Mouse (Mus musculus) macrophage (primary cell): ENCODE results near the gene Arhgef7. TPM values are rescaled to one million over a fixed set of nuclear protein-coding genes. Genes with fewer than 3 reads are reported as not detected.

Experiments
- H3K27ac ChIP-seq: fragments of 350-480 bp; formaldehyde crosslinking; 2 replicates; pipeline ENCODE4 v1.9.0; 2021
- H3K36me3 ChIP-seq: fragments of 350-480 bp; formaldehyde crosslinking; 2 replicates; pipeline ENCODE4 v1.9.0; 2021; ENCODE audit errors: inconsistent target
- H3K4me3 ChIP-seq: fragments of 350-480 bp; formaldehyde crosslinking; 2 replicates; pipeline ENCODE4 v1.9.0; 2021; ENCODE audit errors: inconsistent target
- H3K79me2 ChIP-seq: fragments of 350-480 bp; formaldehyde crosslinking; 2 replicates; pipeline ENCODE4 v1.9.0; 2021; ENCODE audit errors: inconsistent target
- WGBS: methylation state at CpG from one replicate; pipeline ENCODE4 v1.1.7; 2026; ENCODE audit warnings: inconsistent platforms; ENCODE audit not compliant: missing documents; 5-methylcytosine and 5-hydroxymethylcytosine counted together
- polyA plus RNA-seq: library from polyadenylated mRNA; stranded (reverse); fragments of 250-400 nt; gene quantifications from 3 replicates; pipeline ENCODE4 v1.2.4, GENCODE M21; 2018; ENCODE audit warnings: inconsistent platforms

Arhgef7 gene
- polyA plus RNA-seq, 1 experiment from 2014 or later, result 50.2 TPM

DNA sequence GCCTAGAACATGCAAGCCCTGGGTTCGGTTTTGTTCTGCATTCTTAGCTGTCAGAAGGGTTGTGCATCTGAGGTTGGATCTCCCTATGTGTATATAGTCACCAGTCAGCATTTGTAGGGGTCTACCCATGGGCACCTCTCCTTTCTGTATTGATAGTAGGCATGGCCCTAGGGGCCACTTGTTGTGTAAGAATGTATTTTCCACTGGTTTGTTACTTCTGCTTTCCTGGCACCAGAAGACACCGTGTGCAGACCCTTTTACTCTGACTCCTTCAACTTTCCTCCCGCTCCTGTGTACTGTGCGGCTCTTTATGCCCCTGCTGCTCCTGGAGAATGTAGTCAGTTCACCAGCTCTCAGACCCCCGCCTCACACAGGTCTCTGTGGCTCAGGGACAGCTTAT is 80.5 kb downstream of the Arhgef7 start:
- no peak overlapping the region for H3K4me3 ChIP-seq
- WGBS, result 81% methylated on average over 5 of the region's 5 CpGs
- H3K79me2 ChIP-seq, result peaks cover 5% of the 10 kb centered on the region; the same call in 1 of the 2 replicates
- H3K27ac ChIP-seq, result no peak overlapping the region
- peaks cover 91% of the 10 kb centered on the region for H3K36me3 ChIP-seq

- WGBS, result 98% methylated on average over 5 of the region's 5 CpGs
- no peaks in the 10 kb centered on the region for H3K79me2 ChIP-seq
- H3K4me3 ChIP-seq, result no peak overlapping the region
- H3K36me3 ChIP-seq, result peaks cover 91% of the 10 kb centered on the region
- H3K27ac ChIP-seq, result no peak overlapping the region
Measured at GRCm38 (mm10) chr8:11810426-11810825, 82.9 kb downstream of the Arhgef7 start.

DNA sequence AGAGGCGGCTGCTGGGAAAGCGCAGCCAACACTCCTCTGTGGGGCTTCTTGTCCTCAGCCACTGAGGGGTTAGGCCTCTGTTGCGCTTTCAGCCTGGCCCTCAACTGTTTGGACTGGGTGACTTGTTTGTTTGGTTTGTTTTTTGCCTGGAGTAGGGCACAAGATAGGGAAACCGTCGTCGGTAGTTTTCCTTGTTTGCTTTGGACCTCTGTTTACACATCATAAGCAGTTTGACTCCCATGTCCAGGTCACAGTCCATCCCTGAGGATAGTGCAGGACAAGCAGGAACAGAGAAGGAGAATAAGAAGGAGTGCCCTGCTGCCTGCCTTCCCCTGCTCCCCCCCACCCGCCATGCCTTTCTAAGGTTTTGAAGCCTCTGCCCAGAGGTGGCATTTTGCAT is 86.3 kb downstream of the Arhgef7 start:
- 98% methylated on average over 6 of the region's 7 CpGs for WGBS

GRCm38 (mm10) chr8:11815206-11815605 is 87.7 kb downstream of the Arhgef7 start:
- 92% methylated on average over 7 of the region's 7 CpGs for WGBS
- Histone ChIP-seq H3K27ac (no peak overlapping the region), H3K79me2 (no peaks in the 10 kb centered on the region), H3K36me3 (peaks cover 93% of the 10 kb centered on the region), H3K4me3 (no peak overlapping the region)

More for the DNA sequence above, 86.3 kb downstream of the Arhgef7 start:
- H3K27ac ChIP-seq, result no peak overlapping the region
- H3K4me3 ChIP-seq, result no peak overlapping the region
- H3K79me2 ChIP-seq, result no peaks in the 10 kb centered on the region
- peaks cover 95% of the 10 kb centered on the region for H3K36me3 ChIP-seq

DNA sequence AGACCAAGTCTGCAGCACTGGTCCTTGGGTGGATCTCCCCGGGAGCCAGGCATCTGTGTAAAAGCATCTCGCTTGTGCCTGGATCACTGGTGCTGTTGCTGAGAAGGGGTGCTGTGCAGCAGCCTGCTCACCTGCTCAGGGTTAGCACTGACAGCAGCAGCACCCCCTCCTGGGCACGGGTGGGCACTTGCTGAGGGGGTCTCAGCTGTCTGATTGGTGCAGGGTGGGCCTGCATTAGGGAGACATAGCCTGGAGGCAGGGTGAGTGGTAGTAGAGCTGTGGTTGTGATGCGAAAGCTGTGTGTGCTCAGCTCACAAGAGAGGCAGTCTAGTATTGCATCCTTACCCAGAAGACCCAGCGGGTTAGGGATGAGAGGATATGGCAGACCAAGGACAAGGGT is 92.6 kb downstream of the Arhgef7 start:
- H3K27ac ChIP-seq, result no peak overlapping the region
- H3K36me3 ChIP-seq, result peaks cover 96% of the 10 kb centered on the region
- no peak overlapping the region for H3K4me3 ChIP-seq
- WGBS, result 93% methylated on average over 5 of the region's 5 CpGs
- H3K79me2 ChIP-seq, result no peaks in the 10 kb centered on the region

DNA sequence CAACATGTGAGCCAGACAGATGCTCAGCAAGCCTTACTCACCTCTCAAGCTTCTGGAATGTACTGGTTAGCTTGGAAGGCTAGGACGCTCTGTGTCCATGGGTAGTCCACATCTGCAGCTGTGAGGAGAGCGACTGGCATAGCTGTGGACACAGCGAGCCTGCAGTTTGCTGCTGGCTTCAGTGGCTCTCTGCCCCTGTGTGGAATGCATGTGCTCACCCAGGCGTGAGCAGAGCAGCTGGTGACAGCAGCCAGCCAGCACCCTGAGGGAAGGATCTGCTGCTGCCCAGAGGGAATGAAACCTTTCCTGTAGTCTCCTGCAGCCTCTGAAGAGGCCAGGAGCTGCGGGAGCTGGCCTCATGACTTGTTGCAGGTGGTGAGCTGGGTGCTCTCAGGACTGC is 93.0 kb downstream of the Arhgef7 start:
- peaks cover 96% of the 10 kb centered on the region for H3K36me3 ChIP-seq
- 95% methylated on average over 5 of the region's 5 CpGs for WGBS
- no peak overlapping the region for H3K4me3 ChIP-seq
- H3K27ac ChIP-seq, result no peak overlapping the region
- H3K79me2 ChIP-seq, result no peaks in the 10 kb centered on the region

- Histone ChIP-seq H3K4me3 (no peak overlapping the region), H3K79me2 (no peaks in the 10 kb centered on the region), H3K27ac (no peak overlapping the region), H3K36me3 (peaks cover 96% of the 10 kb centered on the region)
- WGBS, result 90% methylated on average over 14 of the region's 14 CpGs
Measured at GRCm38 (mm10) chr8:11821451-11822206, 94.1 kb downstream of the Arhgef7 start.

GRCm38 (mm10) chr8:11822550-11823060 is 95.1 kb downstream of the Arhgef7 start:
- Histone ChIP-seq H3K27ac (no peak overlapping the region), H3K36me3 (peaks cover 96% of the 10 kb centered on the region), H3K79me2 (no peaks in the 10 kb centered on the region), H3K4me3 (no peak overlapping the region)
- 92% methylated on average over 9 of the region's 9 CpGs for WGBS

GRCm38 (mm10) chr8:11825756-11826155 is 98.2 kb downstream of the Arhgef7 start:
- no peak overlapping the region for H3K27ac ChIP-seq
- H3K4me3 ChIP-seq, result no peak overlapping the region
- WGBS, result 94% methylated on average over 3 of the region's 3 CpGs
- H3K79me2 ChIP-seq, result no peaks in the 10 kb centered on the region
- H3K36me3 ChIP-seq, result peaks cover 96% of the 10 kb centered on the region

GRCm38 (mm10) chr8:11827312-11827711 is 99.8 kb downstream of the Arhgef7 start:
- H3K79me2 ChIP-seq, result no peaks in the 10 kb centered on the region
- 88% methylated on average over 3 of the region's 3 CpGs for WGBS
- H3K27ac ChIP-seq, result no peak overlapping the region
- H3K4me3 ChIP-seq, result no peak overlapping the region
- peaks cover 97% of the 10 kb centered on the region for H3K36me3 ChIP-seq

GRCm38 (mm10) chr8:11830214-11831046 is 102.9 kb downstream of the Arhgef7 start:
- H3K27ac ChIP-seq, result no peak overlapping the region
- H3K36me3 ChIP-seq, result peaks cover 87% of the 10 kb centered on the region
- H3K79me2 ChIP-seq, result no peaks in the 10 kb centered on the region
- no peak overlapping the region for H3K4me3 ChIP-seq
- 97% methylated on average over 16 of the region's 16 CpGs for WGBS

- 81% methylated on average over 10 of the region's 10 CpGs for WGBS
- no peak overlapping the region for H3K27ac ChIP-seq
- H3K4me3 ChIP-seq, result no peak overlapping the region
- H3K36me3 ChIP-seq, result peaks cover 80% of the 10 kb centered on the region
- no peaks in the 10 kb centered on the region for H3K79me2 ChIP-seq
Measured at GRCm38 (mm10) chr8:11831174-11831573, 103.7 kb downstream of the Arhgef7 start.

DNA sequence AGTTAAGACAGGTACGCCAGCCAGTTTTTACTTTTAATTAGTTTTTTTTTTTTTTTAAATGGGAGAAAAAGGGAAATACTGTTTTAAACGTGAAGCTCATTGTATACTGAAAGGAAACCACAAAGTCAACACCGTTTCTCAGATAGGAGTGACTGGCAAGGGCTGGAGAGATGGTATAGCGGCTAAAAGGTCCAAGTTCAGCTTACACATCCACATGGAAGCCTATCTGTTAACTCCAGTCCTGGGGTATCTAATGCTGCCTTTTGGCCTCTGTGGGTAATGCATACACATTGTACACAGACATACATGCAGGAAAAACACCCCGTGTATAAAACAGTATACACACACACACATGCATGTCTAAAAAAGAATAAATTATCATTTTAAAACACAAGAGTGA is 104.4 kb downstream of the Arhgef7 start:
- Histone ChIP-seq H3K79me2 (no peaks in the 10 kb centered on the region), H3K4me3 (no peak overlapping the region), H3K27ac (no peak overlapping the region), H3K36me3 (peaks cover 72% of the 10 kb centered on the region)
- 42% methylated on average over 5 of the region's 5 CpGs for WGBS

DNA sequence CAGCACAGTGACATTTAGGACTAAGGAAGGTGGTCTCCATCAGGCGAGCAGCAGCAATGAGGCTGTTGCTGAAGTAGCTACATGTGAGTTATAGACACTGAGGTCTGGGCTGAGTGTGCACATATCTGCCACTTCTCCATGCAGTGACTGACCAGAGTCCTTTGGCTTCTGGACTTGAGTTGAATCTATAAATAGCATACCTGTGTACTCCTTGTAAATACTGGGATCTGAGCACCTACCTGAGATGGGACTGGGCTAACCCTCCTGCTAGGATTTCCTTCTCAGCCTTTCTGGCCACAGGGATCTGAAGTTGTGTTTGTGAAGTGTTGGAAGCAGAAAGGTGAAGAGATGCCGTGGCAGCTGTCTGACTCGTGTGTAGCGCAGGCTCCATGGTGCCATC is 105.6 kb downstream of the Arhgef7 start:
- H3K79me2 ChIP-seq, result no peaks in the 10 kb centered on the region
- H3K27ac ChIP-seq, result no peak overlapping the region
- WGBS, result 88% methylated on average over 4 of the region's 4 CpGs
- H3K36me3 ChIP-seq, result peaks cover 60% of the 10 kb centered on the region
- H3K4me3 ChIP-seq, result no peak overlapping the region

- 100% methylated on average over 5 of the region's 5 CpGs for WGBS
- Histone ChIP-seq H3K4me3 (no peak overlapping the region), H3K27ac (no peak overlapping the region), H3K79me2 (no peaks in the 10 kb centered on the region), H3K36me3 (peaks cover 51% of the 10 kb centered on the region)
Measured at GRCm38 (mm10) chr8:11834200-11834599, 106.7 kb downstream of the Arhgef7 start.
